Mouse (Mus musculus): ENCODE results near the gene Gjb4.

- TF ChIP-seq CTCF (IDR thresholded peaks at IDR 0.05) (no peak), EP300 (IDR thresholded peaks at IDR 0.05) (no peak)
Observed at GRCm38 (mm10) chr4:127341372-127341771, 12.5 kb downstream of the Gjb4 start.

Measured in lung, postnatal 0 days (tissue).